Mouse (Mus musculus): ENCODE measurements around the gene Znfx1.

GRCm38 (mm10) chr2:167086092-167086491 is 23.3 kb upstream of the Znfx1 start:
- TF ChIP-seq CTCF (IDR thresholded peaks at IDR 0.05; ENCODE audit: control insufficient read depth, insufficient read depth, insufficient read length) = no peak
- no peak for TF ChIP-seq USF1 (IDR thresholded peaks at IDR 0.05; ENCODE audit: low read depth)
- TF ChIP-seq MAX (IDR thresholded peaks at IDR 0.05) = no peak

All from C2C12 (cell line).